Mouse (Mus musculus) splenic B cell, adult 2 months (primary cell): ENCODE results near the gene Olfm2.
"Not testable (repeated sequence)": the region's sequence is repeated elsewhere in the genome, so short reads cannot be mapped to it uniquely, and the experiment has no call there.

ENCODE experiments used
- DNase-seq: peaks from one replicate; pipeline ENCODE4 v3.0.0-alpha.2; 2011; ENCODE audit warnings: low read depth, low spot score
- H3K27me3 ChIP-seq: 2 replicates; pipeline ENCODE4 v1.6.1; 2012; ENCODE audit warnings: mild to moderate bottlenecking, low read length, moderate library complexity, mixed read lengths; ENCODE audit not compliant: control insufficient read depth, poor library complexity, insufficient read depth, severe bottlenecking
- H3K36me3 ChIP-seq: 2 replicates; pipeline ENCODE4 v1.6.1; 2012; ENCODE audit warnings: mild to moderate bottlenecking, low read length, moderate library complexity, mixed read lengths; ENCODE audit not compliant: control insufficient read depth, poor library complexity, insufficient read depth, severe bottlenecking

The Olfm2 gene

GRCm38 (mm10) chr9:20642101-20642895, 103.9 kb downstream of the Olfm2 start, which contains the start of gene Ubl5:
Gene Ubl5 (plus strand): TSS chr9:20642878.
- no peaks in the 10 kb centered on the region for H3K27me3 ChIP-seq
- DNase-seq, result peak; percentile 54
- H3K36me3 ChIP-seq, result peaks cover 2% of the 10 kb centered on the region

GRCm38 (mm10) chr9:20641501-20641900, 104.6 kb downstream of the Olfm2 start:
- DNase-seq, result no peak

GRCm38 (mm10) chr9:20639486-20639885, 106.7 kb downstream of the Olfm2 start:
- no peaks in the 10 kb centered on the region for H3K27me3 ChIP-seq
- H3K36me3 ChIP-seq, result peaks cover 2% of the 10 kb centered on the region; the same call in 1 of the 2 replicates
- DNase-seq, result no peak

More at GRCm38 (mm10) chr9:20641501-20641900, 104.6 kb downstream of the Olfm2 start:
- peaks cover 2% of the 10 kb centered on the region for H3K36me3 ChIP-seq
- H3K27me3 ChIP-seq, result no peaks in the 10 kb centered on the region

GRCm38 (mm10) chr9:20638552-20638951, 107.6 kb downstream of the Olfm2 start:
- DNase-seq, result no peak
- H3K27me3 ChIP-seq, result no peaks in the 10 kb centered on the region
- peaks cover 2% of the 10 kb centered on the region; the same call in 1 of the 2 replicates for H3K36me3 ChIP-seq

- no peak for DNase-seq
These were observed 109.4 kb downstream of the Olfm2 start for GRCm38 (mm10) chr9:20636790-20637189.

GRCm38 (mm10) chr9:20636256-20636655, 109.9 kb downstream of the Olfm2 start:
- H3K27me3 ChIP-seq, result no peaks in the 10 kb centered on the region
- peaks cover 2% of the 10 kb centered on the region; the same call in 1 of the 2 replicates for H3K36me3 ChIP-seq
- peak; percentile 64 for DNase-seq

More at GRCm38 (mm10) chr9:20636790-20637189, 109.4 kb downstream of the Olfm2 start:
- H3K36me3 ChIP-seq, result peaks cover 2% of the 10 kb centered on the region; the same call in 1 of the 2 replicates
- no peaks in the 10 kb centered on the region for H3K27me3 ChIP-seq

GRCm38 (mm10) chr9:20635676-20636075, 110.5 kb downstream of the Olfm2 start:
- H3K27me3 ChIP-seq, DNase-seq, H3K36me3 ChIP-seq: not testable (repeated sequence)

GRCm38 (mm10) chr9:20631332-20631731, 114.8 kb downstream of the Olfm2 start:
- Histone ChIP-seq H3K36me3 (no peaks in the 10 kb centered on the region; the same call in 1 of the 2 replicates), H3K27me3 (no peaks in the 10 kb centered on the region)
- no peak for DNase-seq
